Mouse (Mus musculus): ENCODE data around the gene Srr. TPM values are rescaled to one million over a fixed set of nuclear protein-coding genes. Genes with fewer than 3 reads are reported as not detected.

Gene Srr
- polyA plus RNA-seq, 1 experiment from 2014 or later: 31.5 TPM

GRCm38 (mm10) chr11:74930391-74930790, 4.6 kb upstream of the Srr start:
- no peaks in the 10 kb centered on the region for H3K9me3 ChIP-seq
- 96% methylated on average over 7 of the region's 7 CpGs for WGBS
- no peak overlapping the region for H3K9ac ChIP-seq (replicated peaks)
- no peak for ATAC-seq
- H3K27me3 ChIP-seq: no peaks in the 10 kb centered on the region
- H3K4me1 ChIP-seq (replicated peaks): peaks cover 15% of the 10 kb centered on the region
- no peak overlapping the region for H3K4me3 ChIP-seq (replicated peaks)
- peaks cover 54% of the 10 kb centered on the region for H3K36me3 ChIP-seq
- H3K27ac ChIP-seq: no peak overlapping the region
- no peak overlapping the region for H3K4me2 ChIP-seq (replicated peaks)

DNA sequence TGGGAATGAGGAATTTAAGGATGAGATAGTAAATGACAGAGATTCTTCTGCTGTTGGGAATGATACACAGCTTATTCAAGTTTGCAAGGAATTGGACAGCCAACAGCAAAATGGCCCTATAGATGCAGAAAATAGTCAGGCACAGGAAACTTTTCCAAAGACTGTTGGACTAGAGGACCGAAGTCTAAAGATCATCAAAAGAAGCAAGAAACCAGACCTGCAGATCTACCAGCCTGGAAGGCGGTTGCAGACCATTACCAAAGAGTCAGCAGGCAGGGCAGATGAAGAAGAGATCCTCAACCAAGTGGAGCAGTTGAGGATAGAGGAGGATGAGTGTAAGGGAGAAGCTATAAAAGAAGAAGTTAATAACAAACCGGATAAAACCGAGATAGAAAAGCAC, 3.4 kb upstream of the Srr start:
- WGBS: 94% methylated on average over 4 of the region's 4 CpGs
- Histone ChIP-seq H3K36me3 (peaks cover 41% of the 10 kb centered on the region), H3K4me1 (replicated peaks) (peaks cover 24% of the 10 kb centered on the region), H3K9me3 (no peaks in the 10 kb centered on the region), H3K9ac (replicated peaks) (no peak overlapping the region), H3K4me3 (replicated peaks) (no peak overlapping the region), H3K4me2 (replicated peaks) (no peak overlapping the region), H3K27ac (no peak overlapping the region), H3K27me3 (no peaks in the 10 kb centered on the region)
- no peak for ATAC-seq

DNA sequence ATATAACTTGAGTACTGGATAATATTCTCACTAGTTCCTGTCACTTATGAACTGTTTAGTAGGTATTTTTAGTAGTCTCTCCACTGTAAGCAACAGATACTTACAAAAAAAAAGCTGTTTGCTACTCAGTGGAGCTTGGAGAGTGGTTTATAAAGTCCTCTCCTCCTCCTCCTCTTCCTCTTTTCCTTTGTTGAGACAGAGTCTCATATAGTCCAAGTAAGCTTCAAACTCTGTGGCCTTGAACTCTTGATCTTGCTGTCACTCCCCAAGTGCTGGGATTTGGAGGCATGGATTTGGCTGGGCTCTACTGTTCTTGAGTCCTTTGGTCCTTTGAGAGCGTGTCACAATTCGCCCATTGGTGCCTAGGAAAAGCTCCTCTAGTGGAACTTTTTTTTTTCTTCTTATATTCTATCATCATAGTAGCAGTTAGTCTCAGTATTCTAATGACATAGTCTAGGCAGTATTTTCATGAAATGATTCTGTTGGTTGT, 1.5 kb upstream of the Srr start:
- peaks cover 23% of the 10 kb centered on the region for H3K36me3 ChIP-seq
- H3K4me3 ChIP-seq (replicated peaks): 0 out of 2 replicates have a peak overlapping the region, but pooled peaks have one; percentile 9
- H3K9ac ChIP-seq (replicated peaks): no peak overlapping the region
- H3K9me3 ChIP-seq: no peaks in the 10 kb centered on the region
- peaks cover 25% of the 10 kb centered on the region for H3K4me1 ChIP-seq (replicated peaks)
- H3K27ac ChIP-seq: no peak overlapping the region
- no peak for ATAC-seq
- 90% methylated on average over 2 of the region's 2 CpGs for WGBS
- H3K4me2 ChIP-seq (replicated peaks): 0 out of 2 replicates have a peak overlapping the region, but pooled peaks have one; percentile 9
- no peaks in the 10 kb centered on the region for H3K27me3 ChIP-seq

GRCm38 (mm10) chr11:74926388-74927005, 749 bp upstream of the Srr start:
- 10% methylated on average over 11 of the region's 11 CpGs for WGBS
- Histone ChIP-seq H3K9ac (replicated peaks) (peak overlapping the region; percentile 81), H3K4me3 (replicated peaks) (peak overlapping the region; percentile 66), H3K27me3 (no peaks in the 10 kb centered on the region), H3K36me3 (peaks cover 19% of the 10 kb centered on the region), H3K9me3 (no peaks in the 10 kb centered on the region), H3K27ac (peak overlapping the region; percentile 96), H3K4me1 (replicated peaks) (peaks cover 25% of the 10 kb centered on the region), H3K4me2 (replicated peaks) (peak overlapping the region; percentile 71)
- ATAC-seq: no peak

GRCm38 (mm10) chr11:74924149-74924548, 1.6 kb downstream of the Srr start:
- Histone ChIP-seq H3K9me3 (no peaks in the 10 kb centered on the region), H3K9ac (replicated peaks) (no peak overlapping the region), H3K27ac (no peak overlapping the region), H3K36me3 (peaks cover 2% of the 10 kb centered on the region), H3K4me2 (replicated peaks) (no peak overlapping the region), H3K4me3 (replicated peaks) (no peak overlapping the region), H3K4me1 (replicated peaks) (peaks cover 25% of the 10 kb centered on the region), H3K27me3 (no peaks in the 10 kb centered on the region)
- ATAC-seq: no peak
- 66% methylated on average over 4 of the region's 4 CpGs for WGBS

DNA sequence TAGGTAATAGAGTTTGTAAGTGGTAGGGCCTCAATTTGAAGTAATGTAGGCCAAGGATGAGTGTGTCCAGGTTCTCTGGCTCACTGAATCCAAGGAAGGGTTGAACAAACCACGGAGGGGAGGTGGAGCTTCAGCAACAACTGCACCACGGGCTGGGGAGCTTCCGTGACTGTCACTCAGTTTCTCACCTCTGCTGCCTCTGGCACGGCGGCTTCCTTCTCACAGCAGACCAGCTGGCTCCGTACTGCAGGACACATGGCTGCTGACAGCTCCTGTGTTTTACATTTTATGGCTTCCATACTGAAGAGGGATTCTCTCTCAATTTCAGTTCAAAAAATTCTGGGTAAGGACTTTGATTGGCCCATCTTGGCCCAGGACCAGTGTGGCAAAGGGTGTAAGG, 6.5 kb downstream of the Srr start:
- no peaks in the 10 kb centered on the region for H3K9me3 ChIP-seq
- 90% methylated on average over 6 of the region's 6 CpGs for WGBS
- no peak overlapping the region for H3K4me3 ChIP-seq (replicated peaks)
- H3K4me1 ChIP-seq (replicated peaks): peaks cover 2% of the 10 kb centered on the region; the same call in 1 of the 2 replicates
- no peak for ATAC-seq
- H3K27ac ChIP-seq: no peak overlapping the region
- H3K36me3 ChIP-seq: peaks cover 18% of the 10 kb centered on the region
- H3K27me3 ChIP-seq: no peaks in the 10 kb centered on the region
- H3K4me2 ChIP-seq (replicated peaks): no peak overlapping the region
- no peak overlapping the region for H3K9ac ChIP-seq (replicated peaks)

DNA sequence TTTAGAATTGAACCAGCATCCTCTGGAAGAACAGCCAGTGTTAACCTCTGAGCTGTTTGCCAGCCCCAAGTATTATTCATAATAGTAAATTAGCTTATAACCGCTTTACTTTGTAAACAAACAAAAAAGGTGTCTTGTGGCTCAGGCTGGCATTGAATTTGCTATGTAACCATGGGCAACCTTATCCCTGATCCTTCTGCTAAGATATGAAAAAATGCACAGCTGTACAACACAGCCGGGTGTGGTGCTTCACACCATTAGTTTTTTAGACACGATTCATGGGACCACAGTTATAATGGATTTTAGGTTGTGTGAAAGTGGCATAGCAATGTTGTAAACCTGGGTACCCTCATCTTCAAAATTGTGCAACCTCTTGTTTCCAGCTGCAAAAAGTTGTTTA, 13.3 kb downstream of the Srr start:
- Histone ChIP-seq H3K9ac (replicated peaks) (no peak overlapping the region), H3K4me3 (replicated peaks) (no peak overlapping the region), H3K9me3 (no peaks in the 10 kb centered on the region), H3K4me2 (replicated peaks) (no peak overlapping the region), H3K4me1 (replicated peaks) (no peaks in the 10 kb centered on the region), H3K27me3 (no peaks in the 10 kb centered on the region), H3K27ac (no peak overlapping the region), H3K36me3 (peaks cover 38% of the 10 kb centered on the region)
- ATAC-seq: no peak
- 88% methylated on average over 3 of the region's 3 CpGs for WGBS

DNA sequence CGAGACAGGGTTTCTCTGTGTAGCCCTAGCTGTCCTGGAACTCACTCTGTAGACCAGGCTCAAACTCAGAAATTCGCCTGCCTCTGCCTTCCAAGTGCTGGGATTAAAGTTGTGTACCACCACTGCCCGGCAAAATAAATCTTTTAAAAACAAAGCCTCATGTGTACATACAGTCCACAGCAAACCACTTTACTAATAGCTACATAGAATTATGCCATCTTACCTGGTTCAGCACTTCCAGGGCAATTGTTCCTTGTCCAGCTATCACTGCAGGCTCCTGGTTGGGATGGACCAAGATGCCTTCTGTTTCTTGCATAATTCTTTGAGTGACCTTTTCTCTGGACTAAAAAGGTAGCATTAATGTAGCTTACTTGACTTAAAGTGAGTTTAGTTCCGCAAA, 15.8 kb downstream of the Srr start:
- no peaks in the 10 kb centered on the region for H3K27me3 ChIP-seq
- H3K9ac ChIP-seq (replicated peaks): no peak overlapping the region
- no peak overlapping the region for H3K27ac ChIP-seq
- H3K4me1 ChIP-seq (replicated peaks): no peaks in the 10 kb centered on the region
- H3K9me3 ChIP-seq: no peaks in the 10 kb centered on the region
- H3K4me3 ChIP-seq (replicated peaks): no peak overlapping the region
- H3K4me2 ChIP-seq (replicated peaks): no peak overlapping the region
- no peak for ATAC-seq
- H3K36me3 ChIP-seq: peaks cover 60% of the 10 kb centered on the region
- WGBS: 93% methylated on average over 4 of the region's 4 CpGs

GRCm38 (mm10) chr11:74908618-74909399, 16.9 kb downstream of the Srr start:
- peaks cover 72% of the 10 kb centered on the region for H3K36me3 ChIP-seq

DNA sequence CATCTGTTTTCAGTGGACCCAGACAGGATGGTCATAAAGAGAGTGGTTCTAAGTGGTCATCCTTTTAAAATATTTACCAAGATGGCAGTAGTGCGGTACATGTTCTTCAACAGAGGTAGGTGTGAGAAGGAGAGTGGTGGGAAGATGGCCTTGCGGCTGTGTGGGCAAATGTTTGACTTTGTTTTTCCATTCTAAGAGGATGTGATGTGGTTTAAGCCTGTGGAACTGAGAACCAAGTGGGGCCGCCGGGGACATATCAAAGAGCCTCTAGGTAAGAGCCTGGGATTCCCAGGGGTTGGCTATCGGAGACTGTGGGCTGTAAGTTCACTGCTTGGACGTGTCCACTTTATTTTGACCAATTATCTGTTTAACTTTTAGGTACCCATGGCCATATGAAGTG, 17.9 kb downstream of the Srr start:
- Histone ChIP-seq H3K9ac (replicated peaks) (no peak overlapping the region), H3K27ac (no peak overlapping the region), H3K9me3 (no peaks in the 10 kb centered on the region), H3K36me3 (peaks cover 81% of the 10 kb centered on the region), H3K27me3 (no peaks in the 10 kb centered on the region), H3K4me3 (replicated peaks) (no peak overlapping the region), H3K4me2 (replicated peaks) (no peak overlapping the region), H3K4me1 (replicated peaks) (no peaks in the 10 kb centered on the region)
- no peak for ATAC-seq
- WGBS: 94% methylated on average over 6 of the region's 6 CpGs

More at GRCm38 (mm10) chr11:74908618-74909399, 16.9 kb downstream of the Srr start:
- Histone ChIP-seq H3K4me1 (replicated peaks) (no peaks in the 10 kb centered on the region), H3K27ac (no peak overlapping the region), H3K9me3 (no peaks in the 10 kb centered on the region), H3K4me2 (replicated peaks) (no peak overlapping the region), H3K4me3 (replicated peaks) (no peak overlapping the region), H3K27me3 (no peaks in the 10 kb centered on the region), H3K9ac (replicated peaks) (no peak overlapping the region)
- 88% methylated on average over 12 of the region's 12 CpGs for WGBS
- no peak for ATAC-seq

DNA sequence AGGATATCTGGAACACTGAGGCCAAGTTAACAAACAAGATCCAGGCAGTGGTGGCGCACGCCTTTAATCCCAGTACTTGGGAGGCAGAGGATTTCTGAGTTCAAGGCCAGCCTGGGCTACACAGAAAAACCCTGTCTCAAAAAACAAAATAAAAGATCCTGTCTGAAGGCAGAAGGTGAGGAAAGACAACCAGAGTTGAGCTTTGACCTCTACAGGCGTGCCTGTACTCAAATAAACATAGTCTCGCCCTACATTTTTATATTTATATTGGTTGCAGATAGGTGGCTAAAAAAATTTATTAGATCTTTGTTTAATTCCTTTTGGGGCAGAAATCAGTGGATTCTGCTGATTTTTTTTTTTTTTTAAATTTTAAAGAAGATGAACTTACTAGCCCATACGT, 23.3 kb downstream of the Srr start:
- Histone ChIP-seq H3K36me3 (peaks cover 75% of the 10 kb centered on the region), H3K9ac (replicated peaks) (no peak overlapping the region), H3K27me3 (no peaks in the 10 kb centered on the region), H3K4me2 (replicated peaks) (no peak overlapping the region), H3K27ac (no peak overlapping the region), H3K9me3 (no peaks in the 10 kb centered on the region), H3K4me1 (replicated peaks) (peaks cover 18% of the 10 kb centered on the region), H3K4me3 (replicated peaks) (no peak overlapping the region)
- 94% methylated on average over 5 of the region's 5 CpGs for WGBS
- no peak for ATAC-seq

GRCm38 (mm10) chr11:74901555-74901954, 24.2 kb downstream of the Srr start:
- no peak overlapping the region for H3K9ac ChIP-seq (replicated peaks)
- WGBS: 94% methylated on average over 6 of the region's 6 CpGs
- peaks cover 18% of the 10 kb centered on the region for H3K4me1 ChIP-seq (replicated peaks)
- ATAC-seq: no peak
- H3K4me2 ChIP-seq (replicated peaks): no peak overlapping the region
- no peaks in the 10 kb centered on the region for H3K9me3 ChIP-seq
- H3K27me3 ChIP-seq: no peaks in the 10 kb centered on the region
- no peak overlapping the region for H3K4me3 ChIP-seq (replicated peaks)
- peaks cover 66% of the 10 kb centered on the region for H3K36me3 ChIP-seq
- no peak overlapping the region for H3K27ac ChIP-seq
